Mouse (Mus musculus) testis, adult 2 months (tissue): Measurements from ENCODE around the gene Fanca.

Source experiments
- CTCF ChIP-seq: fragments of 200-500 bp; IDR thresholded peaks from 2 replicates; pipeline ENCODE4 v1.5.1; 2012; ENCODE audit warnings: low read depth, mild to moderate bottlenecking, inconsistent platforms, low read length, moderate library complexity; ENCODE audit not compliant: control insufficient read depth, insufficient read depth, insufficient replicate concordance
- POLR2A ChIP-seq: fragments of 200-500 bp; IDR thresholded peaks from 2 replicates; pipeline ENCODE4 v1.6.1; 2012; ENCODE audit warnings: low read depth, mild to moderate bottlenecking, inconsistent platforms, low read length, moderate library complexity; ENCODE audit not compliant: control insufficient read depth

DNA sequence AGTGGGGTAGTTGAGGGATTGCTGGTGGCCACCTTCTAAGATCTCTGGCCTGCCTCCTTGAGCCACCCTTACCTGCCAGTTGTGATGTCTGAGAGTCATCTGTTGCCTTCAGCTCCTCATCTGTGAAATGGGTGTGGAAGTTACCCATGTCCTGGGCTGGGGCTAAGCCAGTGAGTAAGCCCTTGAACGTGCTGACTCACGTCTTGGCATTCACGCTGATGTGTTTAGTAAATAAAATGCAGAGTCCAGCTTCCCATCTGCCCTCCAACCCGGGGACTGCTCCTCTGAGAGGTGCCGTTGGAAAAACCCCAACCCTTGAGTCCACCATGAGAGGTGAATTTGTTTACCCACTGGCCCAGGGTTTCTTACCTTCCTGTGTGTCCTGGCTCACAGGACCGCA, 27.5 kb upstream of the Fanca start:
- TF ChIP-seq POLR2A (no peak), CTCF (no peak)
